Mouse (Mus musculus): ENCODE data around the gene Otud7a. TPM values are rescaled to one million over a fixed set of nuclear protein-coding genes. Genes with fewer than 3 reads are reported as not detected.
A peak's percentile ranks its signal among the peaks of the same experiment; 100 is the strongest.

The Otud7a gene
- polyA plus RNA-seq, 2 experiments: 0.01 TPM; not detected in 1

DNA sequence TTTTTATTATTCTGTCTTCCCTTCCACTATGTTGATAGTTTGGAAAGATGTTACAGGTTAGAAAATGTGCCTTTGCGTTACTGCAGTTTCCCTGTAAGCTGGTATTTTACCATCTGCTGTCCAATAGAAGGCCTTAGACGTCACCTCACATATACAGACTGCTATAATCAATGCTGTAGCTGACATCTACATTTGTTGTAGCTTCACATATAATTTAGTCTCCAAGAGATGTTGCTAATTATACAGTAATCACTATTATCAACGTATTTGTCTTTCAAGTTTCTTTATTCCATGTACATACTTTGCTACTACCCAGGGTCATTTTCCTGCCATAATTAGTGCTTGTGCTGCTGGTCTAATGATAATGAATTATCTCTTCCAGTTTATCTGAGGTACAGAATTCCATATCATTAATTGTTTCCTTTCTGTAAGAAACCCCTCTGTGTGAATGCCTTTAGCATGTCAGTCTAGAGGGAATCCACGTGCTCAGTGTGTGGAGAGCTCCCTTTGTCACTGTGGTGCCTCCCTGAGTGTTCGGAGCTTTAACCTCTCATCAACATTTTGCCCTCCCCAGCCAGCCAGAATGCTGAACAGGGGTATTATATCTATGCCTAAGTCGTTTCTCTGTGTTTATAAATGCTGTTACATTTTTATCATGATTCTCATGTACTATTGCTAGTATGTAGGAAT is 280.6 kb downstream of the Otud7a start:
- no peak overlapping the region for H3K27ac ChIP-seq
- H3K4me1 ChIP-seq (replicated peaks; ENCODE audit: control insufficient read depth in 2 of 2, insufficient read depth in 2 of 2, low read length in 1 of 2): no peaks in the 10 kb centered on the region
- H3K4me2 ChIP-seq (ENCODE audit: low read depth): no peak overlapping the region
- no peaks in the 10 kb centered on the region for H3K36me3 ChIP-seq (replicated peaks; ENCODE audit: control insufficient read depth, insufficient read depth, low read depth)
- no peak for ATAC-seq (ENCODE audit: insufficient read depth)
- no peak overlapping the region for H3K4me3 ChIP-seq (ENCODE audit: insufficient read depth in 1 of 2, low read depth in 2 of 2, low read length in 2 of 2)
- no peaks in the 10 kb centered on the region for H3K27me3 ChIP-seq (ENCODE audit: control insufficient read depth, insufficient read depth, low read length)
- H3K9ac ChIP-seq (replicated peaks): no peak overlapping the region
- no peaks in the 10 kb centered on the region for H3K9me3 ChIP-seq (ENCODE audit: control insufficient read depth, low read length)
- no peak for DNase-seq (ENCODE audit: low read depth in 3 of 3, low spot score in 3 of 3)
- TF ChIP-seq EP300 (IDR thresholded peaks at IDR 0.05; ENCODE audit: low read depth): no peak
- TF ChIP-seq CTCF (IDR thresholded peaks at IDR 0.05; ENCODE audit: low read depth): no peak
- WGBS (ENCODE audit: insufficient replicate concordance): 39% methylated on average over 6 of the region's 6 CpGs

DNA sequence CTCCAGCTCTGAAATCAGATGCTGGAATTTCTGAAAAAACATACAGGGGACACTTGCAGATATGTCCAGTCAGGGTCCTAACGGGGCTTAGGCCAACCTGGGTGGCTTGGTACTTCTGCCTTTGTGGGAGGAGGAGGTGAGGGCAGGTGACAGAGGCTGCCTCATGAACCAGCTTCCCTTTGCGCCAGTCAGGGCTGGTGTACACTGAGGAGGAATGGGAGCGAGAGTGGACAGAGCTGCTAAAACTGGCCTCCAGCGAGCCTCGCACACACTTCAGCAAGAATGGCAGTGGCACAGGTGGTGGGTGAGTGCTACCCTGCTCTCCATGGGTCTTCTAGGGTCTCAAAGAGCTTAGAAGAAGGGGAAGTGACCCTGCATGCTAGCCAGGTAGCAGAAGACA is 285.1 kb downstream of the Otud7a start:
- H3K9me3 ChIP-seq (ENCODE audit: control insufficient read depth, low read length): no peaks in the 10 kb centered on the region
- no peak overlapping the region for H3K4me3 ChIP-seq (ENCODE audit: insufficient read depth in 1 of 2, low read depth in 2 of 2, low read length in 2 of 2)
- H3K4me1 ChIP-seq (replicated peaks; ENCODE audit: control insufficient read depth in 2 of 2, insufficient read depth in 2 of 2, low read length in 1 of 2): no peaks in the 10 kb centered on the region
- no peak overlapping the region for H3K9ac ChIP-seq (replicated peaks)
- no peak overlapping the region for H3K4me2 ChIP-seq (ENCODE audit: low read depth)
- ATAC-seq (ENCODE audit: insufficient read depth) (no peak), DNase-seq (ENCODE audit: low read depth in 3 of 3, low spot score in 3 of 3) (no peak)
- H3K27ac ChIP-seq: no peak overlapping the region
- H3K36me3 ChIP-seq (replicated peaks; ENCODE audit: control insufficient read depth, insufficient read depth, low read depth): no peaks in the 10 kb centered on the region
- 61% methylated on average over 5 of the region's 5 CpGs for WGBS (ENCODE audit: insufficient replicate concordance)
- H3K27me3 ChIP-seq (ENCODE audit: control insufficient read depth, insufficient read depth, low read length): no peaks in the 10 kb centered on the region
- TF ChIP-seq CTCF (IDR thresholded peaks at IDR 0.05; ENCODE audit: low read depth) (no peak), EP300 (IDR thresholded peaks at IDR 0.05; ENCODE audit: low read depth) (no peak)

DNA sequence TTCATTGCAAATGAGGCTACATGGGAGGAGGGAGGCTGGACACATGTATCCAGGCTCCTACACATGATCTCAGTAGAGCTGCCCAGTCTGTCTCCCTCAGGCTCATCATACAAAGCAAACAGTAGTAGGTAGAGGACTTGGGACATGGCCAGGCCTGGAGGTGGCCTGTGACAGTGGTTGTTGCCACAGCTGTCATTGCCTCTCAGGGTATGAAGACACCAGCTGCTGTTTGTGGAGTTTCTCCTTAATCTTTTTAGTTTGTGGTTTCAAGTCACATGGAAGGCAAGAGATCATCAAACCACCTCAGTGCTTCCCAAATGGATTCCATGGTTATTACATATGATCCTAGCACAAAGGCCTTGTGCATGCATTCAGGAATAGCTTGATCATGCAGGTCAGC is 285.5 kb downstream of the Otud7a start:
- no peaks in the 10 kb centered on the region for H3K4me1 ChIP-seq (replicated peaks; ENCODE audit: control insufficient read depth in 2 of 2, insufficient read depth in 2 of 2, low read length in 1 of 2)
- no peak overlapping the region for H3K9ac ChIP-seq (replicated peaks)
- TF ChIP-seq CTCF (IDR thresholded peaks at IDR 0.05; ENCODE audit: low read depth) (no peak), EP300 (IDR thresholded peaks at IDR 0.05; ENCODE audit: low read depth) (no peak)
- H3K27me3 ChIP-seq (ENCODE audit: control insufficient read depth, insufficient read depth, low read length): no peaks in the 10 kb centered on the region
- H3K27ac ChIP-seq: no peak overlapping the region
- no peak overlapping the region for H3K4me3 ChIP-seq (ENCODE audit: insufficient read depth in 1 of 2, low read depth in 2 of 2, low read length in 2 of 2)
- H3K4me2 ChIP-seq (ENCODE audit: low read depth): no peak overlapping the region
- ATAC-seq (ENCODE audit: insufficient read depth) (no peak), DNase-seq (ENCODE audit: low read depth in 3 of 3, low spot score in 3 of 3) (no peak)
- H3K9me3 ChIP-seq (ENCODE audit: control insufficient read depth, low read length): no peaks in the 10 kb centered on the region
- H3K36me3 ChIP-seq (replicated peaks; ENCODE audit: control insufficient read depth, insufficient read depth, low read depth): no peaks in the 10 kb centered on the region

- ATAC-seq (ENCODE audit: insufficient read depth) (no peak), DNase-seq (ENCODE audit: low read depth in 3 of 3, low spot score in 3 of 3) (no peak)
- Histone ChIP-seq H3K9me3 (ENCODE audit: control insufficient read depth, low read length) (no peaks in the 10 kb centered on the region), H3K9ac (replicated peaks) (no peak overlapping the region), H3K27me3 (ENCODE audit: control insufficient read depth, insufficient read depth, low read length) (no peaks in the 10 kb centered on the region), H3K4me3 (ENCODE audit: insufficient read depth in 1 of 2, low read depth in 2 of 2, low read length in 2 of 2) (no peak overlapping the region), H3K27ac (no peak overlapping the region), H3K4me2 (ENCODE audit: low read depth) (no peak overlapping the region), H3K4me1 (replicated peaks; ENCODE audit: control insufficient read depth in 2 of 2, insufficient read depth in 2 of 2, low read length in 1 of 2) (no peaks in the 10 kb centered on the region), H3K36me3 (replicated peaks; ENCODE audit: control insufficient read depth, insufficient read depth, low read depth) (no peaks in the 10 kb centered on the region)
- TF ChIP-seq CTCF (IDR thresholded peaks at IDR 0.05; ENCODE audit: low read depth): peak; percentile 41; the same call in 1 of the 2 replicates
- no peak for TF ChIP-seq EP300 (IDR thresholded peaks at IDR 0.05; ENCODE audit: low read depth)
- WGBS (ENCODE audit: insufficient replicate concordance): 58% methylated on average over 4 of the region's 4 CpGs
Observed at GRCm38 (mm10) chr7:63737725-63738124, 293.2 kb downstream of the Otud7a start.

DNA sequence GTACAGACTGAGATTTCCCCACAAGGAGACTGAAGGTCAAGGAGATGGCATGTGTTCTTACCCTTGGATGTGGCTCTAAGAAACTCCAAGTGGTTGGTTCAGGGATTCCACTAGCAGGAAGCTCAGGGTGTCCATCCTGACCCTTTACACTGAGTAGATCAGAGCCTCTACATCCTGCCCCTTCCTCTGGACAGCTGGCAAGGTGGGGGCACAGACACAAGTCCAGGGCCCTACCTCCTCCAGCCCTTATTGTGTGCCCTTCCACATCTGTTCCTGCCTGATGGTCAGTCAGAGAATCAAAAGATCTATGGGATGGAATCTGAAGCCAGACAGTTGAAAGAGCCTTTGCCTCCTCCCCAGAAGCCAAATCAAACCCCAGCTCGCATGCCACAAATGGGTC is 293.6 kb downstream of the Otud7a start:
- Histone ChIP-seq H3K27me3 (ENCODE audit: control insufficient read depth, insufficient read depth, low read length) (no peaks in the 10 kb centered on the region), H3K4me3 (ENCODE audit: insufficient read depth in 1 of 2, low read depth in 2 of 2, low read length in 2 of 2) (no peak overlapping the region), H3K36me3 (replicated peaks; ENCODE audit: control insufficient read depth, insufficient read depth, low read depth) (no peaks in the 10 kb centered on the region), H3K9me3 (ENCODE audit: control insufficient read depth, low read length) (no peaks in the 10 kb centered on the region), H3K4me2 (ENCODE audit: low read depth) (no peak overlapping the region), H3K4me1 (replicated peaks; ENCODE audit: control insufficient read depth in 2 of 2, insufficient read depth in 2 of 2, low read length in 1 of 2) (no peaks in the 10 kb centered on the region), H3K27ac (no peak overlapping the region), H3K9ac (replicated peaks) (no peak overlapping the region)
- DNase-seq (ENCODE audit: low read depth in 3 of 3, low spot score in 3 of 3) (no peak), ATAC-seq (ENCODE audit: insufficient read depth) (no peak)
- TF ChIP-seq CTCF (IDR thresholded peaks at IDR 0.05; ENCODE audit: low read depth) (no peak), EP300 (IDR thresholded peaks at IDR 0.05; ENCODE audit: low read depth) (no peak)
- 67% methylated on average over 1 of the region's 1 CpGs for WGBS (ENCODE audit: insufficient replicate concordance)
